Mouse (Mus musculus) adrenal gland, postnatal 4 days (tissue): Measurements from ENCODE around the gene Nlgn1. TPM values are rescaled to one million over a fixed set of nuclear protein-coding genes. Genes with fewer than 3 reads are reported as not detected.
"Not testable (repeated sequence)": the region's sequence is repeated elsewhere in the genome, so short reads cannot be mapped to it uniquely, and the experiment has no call there.

ENCODE experiments used
- DNase-seq, 2 experiments: peaks; one replicate each; pipeline ENCODE4 v3.0.0; 2021 to 2022; ENCODE audit warnings: low spot score in 2 of 2, mixed read lengths in 2 of 2
- total RNA-seq, 2 experiments: library from RNA; stranded (reverse); gene quantifications; 2 replicates each; pipeline ENCODE4 v1.2.3; 2021

Gene Nlgn1
- total RNA-seq, 2 experiments from 2014 or later: 3.9 to 4.0 TPM

DNA sequence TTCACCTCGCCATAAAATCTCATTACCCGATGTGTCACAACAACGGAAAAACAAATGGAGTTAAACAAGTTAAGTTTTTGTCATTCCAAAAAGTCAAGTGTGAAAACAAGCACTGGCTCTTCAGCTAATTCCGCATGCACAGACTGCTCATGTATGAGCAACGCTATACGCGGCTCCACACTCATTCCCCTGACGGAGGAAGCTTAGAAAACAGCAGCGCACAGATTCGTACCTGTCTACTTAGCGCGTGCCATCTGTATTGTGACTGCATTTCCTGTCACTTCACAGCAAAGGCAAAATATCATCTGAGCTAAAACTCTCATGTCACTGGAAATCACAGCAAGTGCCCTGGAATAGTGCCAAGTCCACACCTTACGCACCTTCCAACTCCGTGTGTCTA lies 674.3 kb downstream of the Nlgn1 start:
- no peak for DNase-seq

DNA sequence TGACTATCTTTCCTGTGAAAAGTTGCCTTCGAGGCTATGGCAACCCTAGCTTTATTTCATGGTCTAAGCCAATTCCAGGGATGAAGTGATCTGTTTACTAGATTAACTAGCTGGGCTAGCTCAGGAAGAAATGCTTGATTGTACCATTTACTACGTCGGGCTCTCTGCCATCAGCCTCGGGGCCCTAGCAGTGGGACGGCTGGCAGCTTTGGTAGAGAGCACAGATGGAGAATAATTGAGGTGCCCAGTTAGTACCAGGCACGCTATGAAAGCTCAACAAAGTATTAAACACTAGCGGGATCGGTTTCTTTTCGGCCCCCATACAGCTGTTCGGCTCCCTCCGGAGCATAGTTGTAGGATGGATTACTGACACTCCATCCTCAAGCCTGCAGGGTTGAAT lies 675.2 kb downstream of the Nlgn1 start:
- no peak for DNase-seq

DNA sequence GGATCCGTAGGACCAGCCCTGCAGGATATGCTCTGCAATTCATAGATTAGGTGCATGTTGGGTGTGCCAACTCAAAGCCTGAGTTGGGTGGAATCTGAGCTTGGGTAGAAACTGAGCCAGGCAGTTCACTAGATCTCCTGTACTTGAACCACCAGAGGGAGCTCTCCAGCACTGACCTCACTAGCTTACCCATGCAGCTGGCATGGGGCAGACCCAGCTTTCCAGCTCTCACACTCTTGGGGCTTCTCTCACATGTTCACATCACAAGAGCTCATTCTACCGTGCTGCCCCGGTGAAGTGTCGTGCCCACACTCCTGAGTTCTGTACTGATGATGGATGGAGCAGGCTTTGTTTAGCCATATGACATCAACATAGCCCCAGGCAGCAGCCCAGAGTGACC lies 679.2 kb downstream of the Nlgn1 start:
- no peak for DNase-seq

DNA sequence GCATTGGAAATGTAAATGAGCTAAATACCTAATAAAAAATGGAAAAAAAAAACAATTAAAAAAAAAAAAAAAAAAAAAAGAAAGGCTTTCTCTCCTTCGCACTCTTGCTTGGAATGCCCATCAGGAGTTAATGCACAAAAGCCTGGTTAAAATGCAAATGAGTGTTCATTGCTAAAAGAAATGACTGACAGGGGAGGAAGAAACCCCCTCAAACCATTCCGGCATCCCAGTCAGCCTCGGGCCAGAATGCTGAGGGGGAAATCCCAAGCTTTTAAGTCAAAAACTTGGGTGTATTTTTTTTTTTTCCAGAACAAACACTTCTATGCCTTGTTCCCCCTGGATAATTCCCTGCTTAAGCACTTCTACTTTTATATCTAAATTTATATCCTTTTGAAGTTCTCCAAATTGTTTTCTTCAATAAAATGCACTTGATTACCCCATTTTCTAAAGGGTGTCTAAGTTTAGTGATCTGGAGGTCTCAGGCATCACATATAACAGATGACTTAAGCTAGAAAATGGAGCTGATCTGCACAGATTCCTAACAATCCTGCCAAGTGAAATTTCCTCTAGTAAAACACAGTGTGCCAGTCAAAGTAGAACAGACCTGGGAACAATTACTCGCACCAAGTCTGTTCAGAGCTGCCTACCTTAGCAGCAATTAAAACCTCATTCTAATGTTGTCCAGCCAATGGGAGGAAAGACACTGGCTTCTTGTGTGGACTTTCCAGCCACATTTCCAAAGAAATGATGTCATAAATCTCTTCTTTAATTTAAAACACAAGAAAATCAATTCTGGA lies 686.2 kb downstream of the Nlgn1 start:
- no peak for DNase-seq

DNA sequence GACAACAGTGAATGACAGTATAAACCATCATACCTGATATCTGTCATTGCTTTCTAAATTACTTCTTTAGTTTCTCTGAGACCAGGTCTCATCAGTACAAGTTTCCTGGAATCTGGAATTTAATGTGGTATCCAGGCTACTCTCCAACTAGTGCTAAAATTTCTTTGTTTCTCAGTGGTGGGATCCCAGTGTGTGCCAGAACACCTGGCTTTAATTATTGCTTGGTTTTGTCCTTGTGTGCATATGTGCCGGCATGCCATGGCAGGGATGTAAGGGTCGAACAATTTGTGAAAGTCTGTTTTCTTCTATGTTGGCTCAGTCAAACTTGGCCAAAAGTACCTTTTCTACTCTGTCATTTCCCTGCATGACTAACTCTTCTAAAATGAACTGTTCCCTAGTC lies 703.1 kb downstream of the Nlgn1 start:
- no peak for DNase-seq

DNA sequence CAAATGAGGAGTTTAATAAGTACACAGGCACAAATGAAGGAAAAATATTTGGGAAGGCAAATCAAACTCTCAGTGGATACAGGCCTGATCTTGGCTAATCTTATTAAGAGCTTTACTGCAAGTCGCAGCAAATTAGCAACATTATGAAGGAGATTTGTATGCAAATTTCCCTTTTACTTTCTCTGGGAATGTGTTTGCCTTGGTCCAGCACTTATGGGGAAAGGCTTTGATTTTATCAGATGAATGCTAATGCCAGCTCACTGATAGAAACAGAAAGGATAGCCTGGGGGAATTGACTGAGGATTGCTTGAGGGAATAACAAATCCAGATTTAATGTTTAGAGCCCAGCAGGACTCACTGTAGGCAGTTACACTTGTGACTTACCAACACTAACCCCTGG lies 725.7 kb downstream of the Nlgn1 start:
- DNase-seq: no peak

DNA sequence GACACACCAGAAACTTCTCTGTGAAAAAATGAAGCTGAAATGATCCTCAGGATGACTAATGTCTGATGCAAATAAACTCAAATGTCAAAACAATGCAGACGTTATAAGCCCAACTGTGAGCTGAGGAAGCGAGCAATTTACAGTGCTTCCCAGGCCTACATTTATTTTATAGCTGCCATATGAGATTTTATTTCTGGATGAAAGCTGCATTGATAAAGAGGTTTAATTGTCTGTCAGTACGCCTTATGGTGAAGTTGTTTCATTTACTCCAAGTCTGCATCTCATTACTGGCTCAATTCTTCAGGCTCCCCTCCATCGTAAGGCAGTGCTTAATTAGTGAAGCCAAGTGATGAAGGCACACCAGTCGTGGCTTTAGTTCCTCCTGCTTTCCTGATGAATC lies 734.7 kb downstream of the Nlgn1 start:
- DNase-seq: no peak

DNA sequence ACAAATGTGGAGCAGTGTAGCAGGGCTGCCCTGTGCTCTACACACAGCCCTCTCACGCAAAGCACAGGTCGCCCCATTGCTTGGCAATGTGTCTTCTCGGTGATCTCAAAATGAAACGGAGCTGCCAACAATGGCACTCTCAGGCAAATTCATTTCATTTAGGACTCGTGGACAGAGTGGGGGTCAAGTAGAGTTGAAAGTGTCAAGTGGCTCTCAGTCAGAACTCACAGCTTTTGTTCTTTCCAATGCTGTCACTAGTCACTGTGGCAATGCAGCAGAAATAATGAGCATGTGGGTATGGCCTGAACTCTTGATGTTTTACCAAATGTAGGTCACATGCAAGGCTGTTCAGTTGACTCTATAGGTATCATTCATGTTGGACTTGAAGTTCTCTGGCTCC lies 756.7 kb downstream of the Nlgn1 start:
- no peak for DNase-seq

DNA sequence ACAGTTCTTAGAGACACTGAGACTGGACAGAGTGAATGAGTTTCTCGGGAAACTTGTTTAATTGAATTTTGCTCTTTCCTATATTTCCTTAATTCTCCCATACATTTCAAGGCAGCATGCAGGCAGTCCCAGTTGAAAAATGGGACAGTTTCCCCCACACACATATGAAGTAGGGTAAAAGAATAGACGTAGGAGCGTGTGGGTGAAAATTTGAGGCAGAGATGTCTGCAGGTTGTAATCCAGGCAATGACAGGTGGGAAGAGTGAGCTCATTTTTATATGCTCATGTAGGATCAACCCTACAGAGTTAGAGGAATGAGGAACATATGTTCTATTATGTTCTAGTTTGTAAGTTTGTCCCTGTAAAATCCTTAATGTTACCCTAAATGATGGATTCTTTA lies 757.4 kb downstream of the Nlgn1 start:
- no peak for DNase-seq

DNA sequence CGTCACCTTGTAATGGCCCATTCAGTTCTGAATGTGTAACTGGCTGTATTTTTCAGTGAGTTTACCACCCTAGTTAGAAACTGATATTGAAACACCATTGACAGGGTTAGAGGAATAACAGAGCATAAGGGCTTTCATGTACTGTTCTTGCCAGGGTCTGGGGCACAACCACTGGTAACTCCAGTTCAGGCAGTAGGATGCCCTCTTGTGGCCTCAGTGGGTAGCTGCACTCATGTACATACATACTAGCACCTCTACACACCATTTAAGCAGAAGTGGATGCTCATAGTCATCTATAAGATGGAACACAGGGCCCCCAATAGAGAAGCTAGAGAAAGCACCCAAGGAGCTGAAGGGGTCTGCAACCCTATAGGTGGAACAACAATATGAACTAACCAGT lies 773.7 kb downstream of the Nlgn1 start:
- not testable (repeated sequence) for DNase-seq

DNA sequence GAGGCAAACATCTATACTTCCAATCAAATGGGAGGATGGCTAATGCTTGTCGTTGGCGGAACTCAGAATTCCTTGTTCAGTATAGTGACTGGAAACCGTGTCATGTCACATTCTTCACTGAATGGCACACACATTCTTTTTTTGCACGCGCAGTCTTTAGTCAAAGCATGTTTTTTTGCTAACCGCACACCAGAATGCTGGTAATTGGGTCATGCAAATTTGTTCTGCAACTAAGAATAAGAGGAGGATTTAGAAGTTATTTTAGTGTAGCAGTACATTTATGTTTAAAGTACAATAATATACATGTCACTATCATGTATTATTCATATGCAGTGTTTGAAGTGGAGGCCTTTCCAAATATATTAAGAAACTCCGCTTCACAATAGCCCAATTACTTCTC lies 783.2 kb downstream of the Nlgn1 start:
- not testable (repeated sequence) for DNase-seq

DNA sequence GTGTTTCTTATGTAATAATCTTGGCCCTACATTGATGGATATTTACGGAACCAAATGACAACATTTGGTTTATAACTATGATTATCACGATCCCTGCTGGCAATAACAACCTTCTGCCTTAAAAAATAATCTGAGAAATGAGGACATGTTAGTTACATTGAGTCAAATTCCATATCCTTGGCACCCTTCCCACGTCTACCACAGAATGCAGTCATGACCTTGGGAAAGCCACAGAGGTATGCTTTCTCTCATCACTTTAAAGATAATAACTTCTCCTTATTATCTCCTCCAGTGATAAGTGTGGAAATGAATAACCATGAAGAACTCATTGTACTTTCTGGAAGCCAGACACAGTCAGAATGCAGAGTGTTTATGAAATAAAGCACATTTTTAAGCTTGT lies 808.0 kb downstream of the Nlgn1 start:
- not testable (repeated sequence) for DNase-seq

DNA sequence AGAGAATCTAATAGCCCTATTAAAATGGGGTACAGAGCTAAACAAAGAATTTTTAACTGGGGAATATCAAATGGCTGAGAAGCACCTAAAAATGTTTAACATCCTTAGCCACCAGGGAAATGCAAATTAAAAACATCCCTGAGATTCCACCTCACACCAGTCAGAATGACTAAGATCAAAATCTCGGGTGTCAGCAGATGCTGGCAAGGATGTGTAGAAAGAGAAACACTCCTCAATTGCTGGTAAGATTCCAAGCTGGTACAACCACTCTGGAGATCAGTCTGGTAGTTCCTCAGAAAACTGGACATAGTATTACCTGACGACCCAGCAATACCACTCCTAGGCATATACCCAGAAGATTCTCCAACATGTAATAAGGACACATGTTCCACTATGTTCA lies 869.2 kb downstream of the Nlgn1 start:
- no peak for DNase-seq

DNA sequence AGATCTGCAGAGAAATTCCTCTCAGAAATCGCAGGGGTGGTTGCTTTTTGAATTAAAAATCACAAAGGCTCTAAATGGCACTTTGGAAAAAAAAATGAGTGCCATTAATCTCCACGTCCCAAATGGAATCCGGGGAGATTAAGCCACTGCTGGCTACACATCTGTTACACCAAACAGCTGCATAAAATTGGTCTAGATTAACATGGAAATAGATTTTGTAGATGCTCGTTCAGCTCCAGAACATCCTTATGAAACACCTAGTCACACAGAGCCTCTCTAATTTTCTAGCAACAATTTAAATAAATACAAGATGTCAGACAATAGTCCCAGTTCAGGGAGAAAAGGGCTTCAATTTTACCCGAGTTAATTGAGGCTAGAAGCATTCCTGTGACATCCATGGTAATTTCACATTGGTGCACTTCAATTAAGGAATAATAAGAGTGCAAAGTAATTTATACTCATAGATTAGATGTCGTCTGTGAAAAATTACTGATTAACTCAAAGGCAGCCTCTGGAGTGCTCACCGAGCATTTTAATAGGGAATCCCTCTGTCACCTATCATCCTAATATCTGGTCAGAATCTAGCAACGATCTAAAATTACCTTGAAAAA lies 875.9 kb downstream of the Nlgn1 start:
- no peak for DNase-seq

DNA sequence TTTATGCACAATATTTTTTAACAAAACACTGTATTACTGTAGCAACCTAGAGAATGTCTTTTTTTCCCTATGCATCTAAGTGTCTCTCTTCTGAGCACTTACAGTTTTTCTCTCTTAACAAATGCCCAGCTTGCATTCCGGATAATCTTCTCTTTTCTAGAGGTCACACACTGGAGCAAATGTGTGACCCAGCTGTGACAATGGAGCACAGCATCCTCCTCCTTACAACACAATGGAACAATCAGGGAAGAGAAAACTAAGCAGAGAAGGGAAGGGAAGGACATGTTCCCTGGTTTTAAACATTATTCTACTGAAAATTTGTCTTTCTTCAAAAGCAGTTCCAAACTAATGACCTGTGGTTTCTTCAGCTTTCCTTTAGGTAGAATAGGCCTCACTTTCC lies 879.9 kb downstream of the Nlgn1 start:
- no peak for DNase-seq

DNA sequence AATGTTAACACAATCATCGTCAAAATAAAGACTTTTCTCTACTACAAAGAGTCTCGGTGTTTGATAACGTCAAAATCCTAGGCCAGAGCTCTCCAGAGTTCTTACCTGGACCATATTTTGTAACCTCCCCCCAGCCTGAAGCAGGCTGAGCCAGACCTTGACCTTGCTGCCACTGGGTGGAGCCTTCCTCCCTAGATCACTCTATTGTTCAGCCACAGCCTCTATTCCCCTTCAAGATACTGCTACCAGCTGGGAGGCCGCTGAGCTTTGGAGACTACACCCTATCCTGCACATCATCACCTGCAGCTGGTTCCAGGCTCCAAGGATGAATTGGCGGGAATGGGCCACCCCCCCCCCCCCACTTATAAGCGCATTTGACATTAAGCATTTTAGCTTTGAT lies 881.8 kb downstream of the Nlgn1 start:
- DNase-seq: no peak

DNA sequence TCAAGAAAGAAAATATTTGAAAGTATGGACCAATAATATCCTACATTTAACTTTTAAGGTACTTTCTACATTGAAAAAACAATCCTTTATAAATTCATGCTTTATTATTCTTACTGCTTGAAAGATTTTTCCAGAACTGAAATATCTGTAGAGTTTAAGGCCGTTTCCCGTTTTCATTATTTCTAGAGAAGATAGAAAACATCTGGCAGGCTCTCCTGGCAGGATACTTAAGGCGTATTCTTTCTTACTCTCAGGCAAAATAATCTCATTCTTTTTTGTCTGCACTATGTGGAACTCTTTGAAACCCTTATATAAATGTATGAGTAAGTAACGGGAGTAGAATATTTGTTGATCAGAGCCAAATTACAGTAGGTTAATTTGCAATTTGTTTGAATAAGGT lies 882.9 kb downstream of the Nlgn1 start:
- no peak for DNase-seq

DNA sequence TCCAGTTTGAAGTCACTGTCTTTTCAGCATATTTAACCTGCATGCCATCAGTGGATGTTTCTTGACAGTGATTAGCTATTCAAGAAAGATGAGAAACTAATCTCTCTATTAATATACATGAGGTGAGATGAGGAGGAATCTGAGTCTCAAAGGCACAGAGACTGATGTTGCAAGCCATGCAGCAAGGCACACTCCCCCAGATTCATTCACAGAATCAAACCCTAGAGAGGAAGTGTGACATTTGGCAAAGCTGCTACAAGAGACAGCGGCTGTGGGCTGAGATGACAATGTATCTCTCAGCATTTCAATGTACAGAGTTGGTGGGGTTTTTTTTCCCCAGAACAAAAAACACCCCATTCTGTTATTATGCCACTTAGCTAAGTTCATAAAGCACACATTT lies 885.1 kb downstream of the Nlgn1 start:
- no peak for DNase-seq

DNA sequence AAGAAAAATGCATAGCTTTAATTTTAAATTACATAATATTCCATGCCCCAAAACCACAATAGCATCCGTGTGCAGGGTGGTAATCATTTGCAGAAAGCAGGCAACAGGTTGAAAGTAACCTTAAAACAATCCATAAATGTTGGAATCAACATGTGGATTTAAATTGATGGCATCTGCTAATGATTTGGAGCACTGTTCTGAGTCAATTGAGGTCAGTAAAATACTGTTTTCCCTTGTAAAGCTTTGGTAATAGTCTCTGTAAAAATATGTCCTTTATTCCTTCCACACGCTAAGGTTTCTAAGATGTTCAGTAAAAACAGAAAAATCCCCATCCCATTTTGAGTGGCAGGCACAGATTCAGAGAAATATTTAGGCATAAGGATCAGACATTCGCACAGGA lies 888.6 kb downstream of the Nlgn1 start:
- DNase-seq: no peak

DNA sequence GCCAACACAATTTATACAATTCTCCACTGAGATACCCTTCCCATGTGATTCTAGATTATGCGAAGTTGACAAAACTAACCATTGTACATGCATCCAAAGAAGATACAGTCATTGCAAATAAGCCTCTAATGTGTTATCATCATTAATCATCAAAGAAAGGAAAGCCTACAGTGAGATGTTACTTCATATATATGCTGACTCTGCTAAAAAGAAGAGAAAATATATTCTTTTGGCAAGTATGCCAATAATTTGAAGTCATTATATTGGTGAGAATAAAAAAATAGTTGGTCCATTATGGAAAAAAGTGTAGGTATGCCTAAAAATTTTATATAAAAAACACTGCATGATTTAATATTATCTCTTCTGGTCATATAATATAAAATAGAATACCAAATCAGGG lies 889.6 kb downstream of the Nlgn1 start:
- no peak for DNase-seq

DNA sequence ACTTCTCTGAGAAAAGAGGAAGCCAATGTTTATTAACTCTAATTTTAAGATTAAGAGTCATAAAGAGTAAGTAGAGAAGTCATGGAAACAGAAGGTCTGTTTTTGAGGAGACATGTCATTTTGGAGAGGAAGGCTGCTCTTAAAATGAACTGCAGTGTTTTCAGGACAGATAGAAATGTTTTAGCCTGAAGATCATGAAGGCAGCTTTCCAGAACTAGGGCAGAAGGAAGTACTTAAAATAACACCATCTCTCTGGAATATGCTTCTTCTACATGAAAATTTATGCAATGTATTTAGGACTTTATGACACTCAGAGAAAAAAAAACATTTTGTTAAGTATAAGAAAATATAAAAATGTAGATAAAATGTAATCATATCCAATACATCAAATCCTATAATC lies 905.3 kb downstream of the Nlgn1 start:
- no peak for DNase-seq

DNA sequence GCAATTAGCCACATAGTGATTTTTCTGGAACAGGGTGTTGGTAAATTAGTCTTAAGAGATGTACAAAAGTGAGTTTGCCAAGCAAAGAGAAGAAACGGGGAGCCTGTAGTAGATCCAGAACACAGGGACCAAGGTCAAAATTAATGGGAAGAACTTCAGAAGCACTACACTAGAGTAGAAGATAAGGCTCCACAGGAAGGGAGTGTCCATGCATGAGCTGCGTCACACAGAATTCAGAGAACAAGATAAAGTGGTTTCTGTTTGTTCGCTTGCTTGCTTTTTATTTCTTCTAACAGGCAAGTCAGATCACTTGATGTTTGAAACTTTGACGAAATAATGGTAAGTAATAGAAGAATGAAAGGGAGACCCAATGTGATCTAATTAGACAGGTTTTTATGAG lies 920.3 kb downstream of the Nlgn1 start:
- no peak for DNase-seq
